Mouse (Mus musculus) neural tube, embryonic 15.5 days (tissue): Measurements from ENCODE around the gene Rabggta. TPM values are rescaled to one million over a fixed set of nuclear protein-coding genes. Genes with fewer than 3 reads are reported as not detected.

Experiments used
- ATAC-seq: fragments of 200-750 bp; cut with Nextera tagmentation; 2 replicates; pipeline ENCODE4 v1.8.0; 2017; ENCODE audit warnings: mild to moderate bottlenecking, moderate TSS enrichment, moderate library complexity; ENCODE audit not compliant: low FRiP score
- H3K27ac ChIP-seq: fragments of 300-500 bp; sonication (generic); replicated peaks from 2 replicates; pipeline ENCODE4 v1.5.1; 2015; ENCODE audit warnings: mild to moderate bottlenecking, inconsistent platforms
- H3K27me3 ChIP-seq: fragments of 300-500 bp; sonication (generic); replicated peaks from 2 replicates; pipeline ENCODE4 v1.6.1; 2015; ENCODE audit warnings: inconsistent platforms
- H3K36me3 ChIP-seq: fragments of 300-500 bp; sonication (generic); 2 replicates; pipeline ENCODE4 v1.6.1; 2015; ENCODE audit warnings: inconsistent platforms
- H3K4me1 ChIP-seq: fragments of 300-500 bp; sonication (generic); 2 replicates; pipeline ENCODE4 v1.6.1; 2015; ENCODE audit warnings: inconsistent platforms
- H3K4me2 ChIP-seq: fragments of 300-500 bp; sonication (generic); 2 replicates; pipeline ENCODE4 v1.6.1; 2015; ENCODE audit warnings: inconsistent platforms, mild to moderate bottlenecking, moderate library complexity
- H3K4me3 ChIP-seq: fragments of 300-500 bp; sonication (generic); replicated peaks from 2 replicates; pipeline ENCODE4 v1.5.1; 2015; ENCODE audit warnings: mild to moderate bottlenecking, inconsistent platforms
- H3K9ac ChIP-seq: fragments of 300-500 bp; sonication (generic); replicated peaks from 2 replicates; pipeline ENCODE4 v1.6.1; 2015; ENCODE audit warnings: mild to moderate bottlenecking, inconsistent platforms
- H3K9me3 ChIP-seq: fragments of 300-500 bp; sonication (generic); replicated peaks from 2 replicates; pipeline ENCODE4 v1.6.1; 2016; ENCODE audit warnings: inconsistent platforms
- WGBS: fragments of 180-500 bp; shearing (Covaris S2); methylation state at CpG from one replicate; pipeline ENCODE4 v1.1.7; 2015; ENCODE audit warnings: mixed read lengths; 5-methylcytosine and 5-hydroxymethylcytosine counted together
- polyA plus RNA-seq: library from polyadenylated mRNA; unstranded; fragments of >200 nt; fragmentation: Nextera tagmentation; extraction: Ambion mirVana; gene quantifications from 2 replicates; pipeline ENCODE4 v1.2.1, GENCODE M21; 2015

The Rabggta gene
- polyA plus RNA-seq, 1 experiment from 2014 or later = 65.1 TPM

DNA sequence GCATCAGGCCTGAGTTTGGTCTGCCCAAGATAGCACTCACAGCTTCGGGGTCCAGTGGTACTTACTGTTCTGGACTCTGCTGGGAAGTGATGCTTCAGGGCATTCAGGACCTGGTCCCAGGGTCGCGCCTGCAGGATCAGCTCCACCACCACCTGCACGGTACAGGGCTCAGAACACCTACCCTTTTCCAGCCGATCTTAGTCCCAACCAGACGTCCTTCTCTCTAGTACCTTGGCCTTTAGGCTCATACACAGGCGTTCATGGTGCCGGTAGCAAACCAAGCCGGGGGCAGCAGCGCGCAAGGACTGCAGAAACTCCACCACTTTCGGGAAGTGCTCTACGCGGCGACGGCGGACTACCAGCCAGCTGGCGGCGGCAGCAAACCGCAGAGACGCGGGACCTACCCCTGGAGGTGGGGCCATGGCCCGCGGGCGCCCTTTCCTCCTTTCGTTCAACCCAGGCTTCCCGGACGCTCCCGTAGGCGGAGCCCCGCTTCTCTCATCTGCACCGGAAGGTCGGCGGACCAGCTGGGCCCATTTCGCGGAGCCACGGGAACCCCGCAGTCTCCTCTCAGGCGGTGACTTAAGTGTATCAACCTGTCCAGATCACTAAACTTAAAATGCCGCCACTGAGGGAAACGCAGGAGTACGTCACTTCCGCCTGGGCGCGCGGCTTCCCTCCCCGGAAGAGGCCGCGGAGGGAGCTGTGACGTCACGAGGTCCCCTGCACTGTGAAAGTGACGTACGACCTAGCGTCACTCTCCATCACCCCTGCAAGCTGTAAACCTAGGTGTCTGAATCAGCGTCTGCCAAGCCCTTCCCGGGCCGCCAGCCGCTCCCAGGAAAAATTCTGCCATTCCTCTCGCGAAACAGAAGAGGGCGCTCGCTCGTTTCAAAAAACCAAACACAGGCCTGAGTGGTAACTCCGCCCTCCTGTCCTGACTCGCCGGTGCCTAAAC, 40.6 kb downstream of the Rabggta start, which contains the start of gene Tinf2:
TSS of gene Tinf2 (minus strand) at position 661 of the 958 bp plus-strand sequence.
- peak within 1 kb of the TSS; percentile 66 for H3K9ac ChIP-seq
- under 1% methylated on average over 66 of the region's 66 CpGs for WGBS
- peaks cover 37% of the 10 kb centered on the region for H3K36me3 ChIP-seq
- peaks cover 15% of the 10 kb centered on the region for H3K4me1 ChIP-seq
- H3K4me3 ChIP-seq = peak within 1 kb of the TSS; percentile 73
- H3K4me2 ChIP-seq = peak within 1 kb of the TSS; percentile 94
- ATAC-seq = peak; percentile 99
- peak within 1 kb of the TSS; percentile 82 for H3K27ac ChIP-seq
- H3K27me3 ChIP-seq = no peaks in the 10 kb centered on the region
- no peaks in the 10 kb centered on the region for H3K9me3 ChIP-seq

GRCm38 (mm10) chr14:55677615-55678014, 44.4 kb downstream of the Rabggta start:
- H3K4me1 ChIP-seq = peaks cover 19% of the 10 kb centered on the region
- peaks cover 44% of the 10 kb centered on the region for H3K36me3 ChIP-seq
- no peak overlapping the region for H3K27ac ChIP-seq
- H3K9me3 ChIP-seq = no peaks in the 10 kb centered on the region
- 91% methylated on average over 4 of the region's 4 CpGs for WGBS
- ATAC-seq = no peak
- no peak overlapping the region for H3K9ac ChIP-seq
- H3K27me3 ChIP-seq = no peaks in the 10 kb centered on the region
- no peak overlapping the region for H3K4me3 ChIP-seq
- H3K4me2 ChIP-seq = no peak overlapping the region

DNA sequence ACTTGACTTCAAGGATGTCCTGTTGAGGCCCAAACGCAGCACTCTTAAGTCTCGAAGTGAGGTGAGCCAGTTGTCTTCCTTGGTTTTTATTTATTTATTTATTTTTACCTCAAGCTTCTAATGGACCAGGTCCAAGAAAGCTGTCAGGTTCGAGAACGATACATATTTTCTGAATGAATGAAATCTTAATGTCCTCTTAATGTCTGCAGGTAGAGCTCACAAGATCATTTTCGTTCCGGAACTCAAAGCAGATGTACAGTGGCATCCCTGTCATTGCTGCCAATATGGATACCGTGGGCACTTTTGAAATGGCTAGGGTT, 49.4 kb downstream of the Rabggta start:
- WGBS = 83% methylated on average over 7 of the region's 7 CpGs
- peak overlapping the region; percentile 58 for H3K9ac ChIP-seq
- no peaks in the 10 kb centered on the region for H3K9me3 ChIP-seq
- H3K27ac ChIP-seq = peak overlapping the region; percentile 94; the same call in 1 of the 2 replicates
- H3K4me3 ChIP-seq = peak overlapping the region; percentile 92
- ATAC-seq = no peak
- H3K4me1 ChIP-seq = peaks cover 27% of the 10 kb centered on the region
- peak overlapping the region; percentile 91 for H3K4me2 ChIP-seq
- peaks cover 25% of the 10 kb centered on the region for H3K36me3 ChIP-seq
- no peaks in the 10 kb centered on the region for H3K27me3 ChIP-seq

DNA sequence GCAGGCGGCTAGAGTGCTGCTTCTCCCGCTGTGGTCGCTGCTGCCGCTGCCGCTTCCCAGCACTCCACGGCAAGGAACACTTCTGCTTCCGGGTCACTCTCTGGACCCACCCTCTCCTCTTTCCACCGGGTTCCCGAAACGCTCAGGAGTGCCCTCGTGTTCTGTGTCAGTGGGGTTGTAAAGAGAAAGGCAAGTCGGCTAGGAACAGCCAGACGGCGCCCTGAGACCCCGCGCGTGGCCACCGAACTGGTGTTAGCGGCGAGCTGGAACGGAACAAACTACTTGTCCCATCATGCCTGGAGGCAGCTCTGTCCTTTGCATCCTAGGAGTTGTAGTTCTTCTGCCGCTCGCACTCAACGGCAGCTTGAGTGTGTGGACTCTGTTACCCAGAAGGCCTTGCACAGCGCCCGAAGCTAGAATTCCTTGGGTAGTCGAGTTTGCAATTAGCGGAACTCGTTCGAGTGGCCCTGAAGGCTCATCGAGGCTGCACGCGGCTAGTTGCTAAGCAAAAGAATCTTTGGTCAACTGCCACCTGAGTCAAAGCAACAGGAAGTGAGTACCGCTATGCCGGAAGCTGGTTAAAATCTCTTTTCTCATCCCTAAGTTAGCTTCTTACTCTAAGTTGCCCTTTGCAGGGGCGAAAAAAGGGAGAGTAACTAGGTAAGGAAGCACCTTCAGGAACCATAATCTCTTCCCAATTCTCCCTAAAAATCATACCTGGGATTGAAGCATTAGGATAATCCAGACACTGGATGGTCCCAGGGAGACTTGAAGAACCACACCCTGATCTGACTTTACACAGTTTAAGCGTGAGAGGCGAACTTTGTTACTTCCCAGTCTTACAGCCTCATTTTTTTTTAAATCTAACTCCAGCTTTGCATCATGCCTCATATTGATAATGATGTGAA, 50.0 kb downstream of the Rabggta start, which contains the start of the genes Gmpr2 and Nedd8:
TSS of gene Gmpr2 (plus strand) at position 109 of the 908 bp plus-strand sequence.
TSS of gene Nedd8 (minus strand) at position 292 of the 908 bp plus-strand sequence.
- peaks cover 27% of the 10 kb centered on the region for H3K4me1 ChIP-seq
- peaks cover 19% of the 10 kb centered on the region for H3K36me3 ChIP-seq
- H3K9me3 ChIP-seq = no peaks in the 10 kb centered on the region
- peak within 1 kb of the TSS; percentile 94 for H3K27ac ChIP-seq
- peak; percentile 97 for ATAC-seq
- peak within 1 kb of the TSS; percentile 92 for H3K4me3 ChIP-seq
- H3K4me2 ChIP-seq = peak within 1 kb of the TSS; percentile 91
- peak within 1 kb of the TSS; percentile 70 for H3K9ac ChIP-seq
- H3K27me3 ChIP-seq = no peaks in the 10 kb centered on the region
- under 1% methylated on average over 38 of the region's 38 CpGs for WGBS

DNA sequence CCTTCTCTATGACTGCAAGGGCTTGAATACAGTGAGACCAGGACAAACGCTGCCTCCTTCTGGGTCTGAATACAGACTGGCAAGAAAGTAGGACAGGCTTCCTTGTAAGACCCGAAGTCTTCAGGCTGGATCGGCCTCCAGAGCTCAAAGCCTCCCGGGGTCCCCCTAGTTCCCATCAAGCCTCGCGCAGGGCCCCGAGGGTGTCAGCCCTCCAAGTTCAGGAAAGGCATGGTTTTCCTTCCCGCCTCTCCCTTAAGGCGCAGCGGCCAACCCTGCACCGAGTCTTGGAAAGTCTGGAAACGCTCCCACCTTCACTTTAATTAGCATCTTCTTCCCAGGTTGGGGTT, 50.6 kb downstream of the Rabggta start:
- Histone ChIP-seq H3K9ac (peak overlapping the region; percentile 70), H3K36me3 (peaks cover 16% of the 10 kb centered on the region), H3K27ac (peak overlapping the region; percentile 94), H3K9me3 (no peaks in the 10 kb centered on the region), H3K4me1 (peaks cover 27% of the 10 kb centered on the region), H3K4me3 (peak overlapping the region; percentile 92), H3K4me2 (peak overlapping the region; percentile 91), H3K27me3 (no peaks in the 10 kb centered on the region)
- ATAC-seq = peak; percentile 75
- 0% methylated on average over 12 of the region's 12 CpGs for WGBS

Other genes starting within 250 kb of the Rabggta start
- gene Dhrs4, start 243.5 kb downstream of the Rabggta start, polyA plus RNA-seq = 21.5 and 32.8 TPM in 2 replicates
- gene Carmil3, start 231.6 kb downstream of the Rabggta start, polyA plus RNA-seq = 21.6 and 25.1 TPM in 2 replicates
- gene Cpne6, start 211.8 kb downstream of the Rabggta start, polyA plus RNA-seq = 17.8 and 20.0 TPM in 2 replicates
- 0.13 and 0.26 TPM in 2 replicates for gene Nrl, start 197.3 kb downstream of the Rabggta start, polyA plus RNA-seq
- gene Pck2, start 182.0 kb downstream of the Rabggta start, polyA plus RNA-seq = 30.5 and 30.9 TPM in 2 replicates
- 98.9 and 102 TPM in 2 replicates for gene Dcaf11, start 162.3 kb downstream of the Rabggta start, polyA plus RNA-seq
- gene A730061H03Rik, start 161.9 kb downstream of the Rabggta start, polyA plus RNA-seq = 0.46 and 0.75 TPM in 2 replicates
- 1.6 and 2.0 TPM in 2 replicates for gene Fitm1, start 146.6 kb downstream of the Rabggta start, polyA plus RNA-seq
- gene Psme1, start 144.1 kb downstream of the Rabggta start, polyA plus RNA-seq = 214 and 228 TPM in 2 replicates
- 49.3 and 56.2 TPM in 2 replicates for gene Emc9, start 137.0 kb downstream of the Rabggta start, polyA plus RNA-seq
- 186 and 246 TPM in 2 replicates for gene Psme2, start 131.2 kb downstream of the Rabggta start, polyA plus RNA-seq
- 20.4 and 22.0 TPM in 2 replicates for gene Rnf31, start 130.6 kb downstream of the Rabggta start, polyA plus RNA-seq
- gene Irf9, start 118.7 kb downstream of the Rabggta start, polyA plus RNA-seq = 10.4 and 13.2 TPM in 2 replicates
- 15.1 and 16.6 TPM in 2 replicates for gene Rec8, start 104.2 kb downstream of the Rabggta start, polyA plus RNA-seq
- 110 and 121 TPM in 2 replicates for gene Ipo4, start 86.3 kb downstream of the Rabggta start, polyA plus RNA-seq
- gene Gm49378, start 84.4 kb downstream of the Rabggta start, polyA plus RNA-seq = 0.77 and 1.7 TPM in 2 replicates
- gene Tm9sf1, start 78.5 kb downstream of the Rabggta start, polyA plus RNA-seq = 62.6 and 72.5 TPM in 2 replicates
- gene Tssk4, start 72.1 kb downstream of the Rabggta start, polyA plus RNA-seq = 0.31 and 0.32 TPM in 2 replicates
- gene Mdp1, start 61.8 kb downstream of the Rabggta start, polyA plus RNA-seq = 76.0 and 79.8 TPM in 2 replicates
- gene Gmpr2, start 50.3 kb downstream of the Rabggta start, polyA plus RNA-seq = 50.2 and 50.8 TPM in 2 replicates
- gene Nedd8, start 50.1 kb downstream of the Rabggta start, polyA plus RNA-seq = 590 and 594 TPM in 2 replicates
- 24.9 and 28.3 TPM in 2 replicates for gene Tinf2, start 40.4 kb downstream of the Rabggta start, polyA plus RNA-seq
- 0.31 and 0.96 TPM in 2 replicates for gene Tgm1, start 8.3 kb downstream of the Rabggta start, polyA plus RNA-seq
- gene Dhrs1, start 23.4 kb upstream of the Rabggta start, polyA plus RNA-seq = 79.7 and 84.6 TPM in 2 replicates
- 25.1 and 31.5 TPM in 2 replicates for gene Nop9, start 23.4 kb upstream of the Rabggta start, polyA plus RNA-seq
- gene Cideb, start 36.2 kb upstream of the Rabggta start, polyA plus RNA-seq = 0.35 and 0.93 TPM in 2 replicates
- 0.42 and 0.88 TPM in 2 replicates for gene Ltb4r2, start 39.2 kb upstream of the Rabggta start, polyA plus RNA-seq
- 0.42 and 0.80 TPM in 2 replicates for gene Ltb4r1, start 43.7 kb upstream of the Rabggta start, polyA plus RNA-seq
- gene Adcy4, start 61.8 kb upstream of the Rabggta start, polyA plus RNA-seq = 4.1 and 5.2 TPM in 2 replicates
- gene Ripk3, start 66.6 kb upstream of the Rabggta start, polyA plus RNA-seq = 2.8 and 14.2 TPM in 2 replicates
- 9.8 and 11.5 TPM in 2 replicates for gene Nfatc4, start 100.9 kb upstream of the Rabggta start, polyA plus RNA-seq
- gene Nynrin, start 131.7 kb upstream of the Rabggta start, polyA plus RNA-seq = 9.5 and 10.8 TPM in 2 replicates
- 0.45 and 0.58 TPM in 2 replicates for gene Cbln3, start 162.1 kb upstream of the Rabggta start, polyA plus RNA-seq
- gene Khnyn, start 162.7 kb upstream of the Rabggta start, polyA plus RNA-seq = 11.0 and 11.9 TPM in 2 replicates
- 148 and 166 TPM in 2 replicates for gene Sdr39u1, start 178.0 kb upstream of the Rabggta start, polyA plus RNA-seq
- gene Cma1, start 222.4 kb upstream of the Rabggta start, polyA plus RNA-seq = 1.7 and 3.5 TPM in 2 replicates
- gene Cma2, start 228.7 kb upstream of the Rabggta start, polyA plus RNA-seq = not detected in 2 replicates